Mouse (Mus musculus): ENCODE results near the gene Gimd1.
A peak's percentile ranks its signal among the peaks of the same experiment; 100 is the strongest.

The Gimd1 gene

DNA sequence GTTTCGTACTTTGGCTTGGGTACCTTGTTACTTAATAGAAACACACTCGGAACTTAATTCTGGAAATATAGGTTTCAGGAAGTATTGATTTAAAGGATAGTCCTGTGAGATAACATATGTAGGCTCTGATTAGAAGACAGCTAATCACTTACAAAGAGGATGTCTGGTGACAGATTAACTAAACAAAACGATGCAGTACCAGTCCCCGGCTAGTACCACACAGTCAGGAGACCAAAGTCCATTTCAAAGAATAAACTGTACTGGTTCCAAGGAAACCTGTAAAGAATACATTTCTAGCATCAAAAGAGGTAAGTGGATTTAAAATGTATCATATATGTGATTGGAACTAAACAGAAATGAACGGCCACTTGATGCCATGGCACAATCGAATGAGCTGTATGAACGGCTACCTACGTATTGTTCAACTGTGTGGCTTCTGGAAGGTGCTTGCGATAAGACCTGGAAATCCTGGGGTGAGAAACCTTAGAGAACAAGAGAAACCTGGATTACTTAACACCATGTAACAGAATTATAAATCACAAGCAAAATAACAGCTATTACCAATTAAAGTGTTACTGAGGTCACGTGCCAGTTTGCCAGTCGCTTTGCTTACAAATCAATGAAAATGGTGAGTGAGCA, at the start of gene Gimd1:
Gene Gimd1, plus strand, starts transcription at position 220 of the 639 bp plus-strand sequence.
- no peak for DNase-seq

DNA sequence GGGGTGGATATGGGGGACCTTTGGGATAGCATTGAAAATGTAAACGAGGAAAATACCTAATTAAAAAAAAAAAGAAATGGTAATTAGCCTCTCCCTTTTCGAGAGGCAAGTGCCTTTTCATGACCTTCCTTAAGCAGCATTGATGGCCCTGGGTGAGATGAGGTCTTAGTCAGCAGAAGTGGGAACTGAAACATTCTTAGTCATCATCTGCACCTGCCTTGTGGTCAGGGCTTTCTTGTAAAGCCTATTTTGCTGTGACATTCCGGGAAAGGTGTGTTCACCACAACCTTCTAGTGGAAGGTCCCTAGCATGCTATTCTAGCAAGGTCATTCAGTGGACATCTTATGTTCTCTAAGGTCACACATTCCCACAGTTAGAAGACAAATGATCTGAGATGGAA, 48.4 kb upstream of the Gimd1 start:
- DNase-seq: no peak

GRCm38 (mm10) chr3:132582339-132582738, 47.3 kb upstream of the Gimd1 start:
- DNase-seq: no peak

DNA sequence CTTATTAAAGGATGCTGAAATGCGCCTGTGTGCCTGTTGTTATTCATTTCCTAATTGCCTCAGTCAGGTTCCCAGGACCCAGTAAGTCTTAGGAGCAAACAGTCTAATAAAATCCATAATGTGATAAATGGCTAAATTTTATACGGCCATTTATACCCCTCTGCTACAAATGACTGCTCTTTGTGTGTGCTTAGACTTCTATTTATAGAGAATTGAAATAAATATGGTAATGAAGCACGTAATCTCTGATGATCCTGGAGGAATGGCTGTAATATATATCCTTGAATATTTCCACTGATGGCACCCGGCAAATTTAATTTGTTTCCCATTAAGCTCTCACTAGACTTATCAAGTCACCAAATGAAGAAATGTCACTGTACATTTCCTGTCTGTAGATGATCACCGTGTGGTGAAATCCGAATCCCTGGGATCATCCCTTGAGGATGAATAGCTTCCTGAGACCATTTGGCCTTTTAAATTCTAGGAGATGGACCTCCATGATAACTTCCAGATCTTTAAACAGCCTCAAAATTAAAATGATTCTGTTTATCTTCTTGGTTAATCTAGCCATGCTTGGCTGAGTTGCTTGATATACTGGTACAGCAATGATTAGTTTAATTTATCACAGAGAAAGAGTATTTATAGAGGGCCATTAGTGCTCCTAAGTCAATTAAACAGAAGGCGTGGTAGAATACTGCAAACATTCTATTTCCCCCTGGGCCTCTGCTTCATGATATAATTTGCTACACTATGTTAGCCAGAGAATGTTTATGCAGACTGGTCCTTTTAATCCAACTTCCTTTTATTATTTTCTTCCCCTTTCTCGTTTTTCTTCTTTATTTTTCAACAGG, 44.3 kb upstream of the Gimd1 start:
- no peak for DNase-seq

DNA sequence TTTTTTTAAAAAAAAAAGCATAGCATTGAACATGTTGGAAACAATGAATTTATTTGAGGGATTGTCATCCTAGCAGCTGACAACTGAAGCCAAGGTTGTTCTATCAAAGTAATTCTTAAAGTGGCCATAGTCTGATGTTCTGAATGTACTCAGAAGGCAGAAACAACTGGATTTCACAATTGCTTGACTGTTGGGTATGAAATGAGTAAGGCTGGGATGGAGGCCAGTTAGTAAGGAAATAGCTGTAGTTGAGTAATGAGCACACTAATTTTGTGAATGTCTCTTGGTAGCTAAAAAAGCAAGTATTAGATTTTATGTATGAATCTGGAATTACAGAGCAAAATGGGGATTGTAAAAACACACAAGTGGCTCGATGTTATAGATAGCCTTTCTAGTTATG, 41.5 kb upstream of the Gimd1 start:
- DNase-seq: no peak

DNA sequence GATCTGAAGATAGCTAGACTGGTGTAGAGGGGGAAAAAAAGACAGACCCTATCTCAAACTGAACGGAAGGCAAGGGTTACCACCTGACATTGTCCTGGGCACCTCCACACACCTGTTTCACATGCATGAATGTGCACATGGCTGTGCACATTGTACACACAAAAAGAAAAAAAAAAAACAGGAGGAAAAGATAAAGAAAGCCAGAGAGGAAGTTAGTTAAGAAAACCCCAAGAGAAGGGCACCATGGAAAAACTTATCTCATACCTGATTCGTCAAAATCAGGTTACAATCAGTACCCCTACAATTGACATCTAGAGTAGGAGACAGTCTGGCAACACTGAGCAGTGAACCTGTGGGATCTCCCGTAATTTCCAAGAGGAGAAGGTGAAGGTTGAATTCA, 39.6 kb upstream of the Gimd1 start:
- DNase-seq: no peak

DNA sequence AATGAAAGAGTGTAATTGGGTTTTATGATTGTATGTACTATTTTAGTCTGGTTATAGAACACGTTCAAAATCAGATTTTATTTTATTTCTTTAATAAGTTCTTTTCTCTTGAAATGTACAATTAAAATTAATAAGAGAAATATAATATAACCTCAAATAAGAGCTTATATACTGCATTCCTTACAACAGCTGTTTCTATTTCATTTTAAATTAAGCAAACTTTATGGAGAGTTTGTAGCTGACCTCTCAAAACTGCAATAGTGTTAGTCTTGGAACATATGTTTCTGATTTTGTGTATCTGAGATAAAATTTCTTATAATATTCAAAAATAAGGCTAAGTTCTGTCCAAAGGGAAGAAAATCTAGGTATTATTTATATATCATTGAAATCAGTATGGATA, 39.0 kb upstream of the Gimd1 start:
- no peak for DNase-seq

DNA sequence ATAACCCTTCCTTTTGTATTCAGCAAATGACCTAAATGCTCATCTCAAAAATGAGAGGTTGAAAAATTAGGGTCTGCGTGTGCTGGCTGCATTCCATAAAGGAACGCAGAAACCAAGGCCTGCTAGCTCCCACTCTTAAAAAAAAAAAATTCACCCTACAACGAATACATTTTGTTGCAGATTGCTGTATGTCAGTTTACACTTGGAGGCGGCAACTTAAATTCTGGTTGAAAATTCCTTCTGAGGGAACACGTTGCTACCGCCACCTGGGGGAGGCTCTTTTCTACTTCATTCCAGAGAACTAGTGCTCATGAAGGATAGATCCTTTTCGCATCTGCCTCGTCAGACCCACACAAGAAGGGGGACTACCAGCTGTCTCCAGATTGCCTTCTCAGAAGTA, 879 bp upstream of the Gimd1 start:
- no peak for DNase-seq

GRCm38 (mm10) chr3:132633261-132633660, 3.6 kb downstream of the Gimd1 start:
- DNase-seq: no peak

DNA sequence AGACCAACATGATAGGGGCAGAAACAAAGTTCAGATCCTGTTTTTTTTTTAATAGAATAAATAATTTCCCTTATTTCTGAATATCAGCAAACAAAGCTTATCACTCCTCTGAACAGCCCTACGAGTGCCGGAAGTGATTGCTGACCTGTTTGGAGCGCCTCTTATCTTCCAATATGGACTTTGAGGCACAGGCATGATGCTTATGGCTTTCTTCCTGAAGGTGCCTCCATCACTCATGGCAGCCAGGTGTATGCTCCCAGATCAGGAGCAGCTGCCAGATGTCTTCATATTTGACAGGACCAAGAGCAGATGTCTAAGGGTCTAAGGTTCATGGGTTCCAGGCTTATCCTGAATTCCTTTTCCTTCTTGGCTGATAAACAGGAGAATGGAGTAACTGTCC, 7.5 kb downstream of the Gimd1 start:
- no peak for DNase-seq

DNA sequence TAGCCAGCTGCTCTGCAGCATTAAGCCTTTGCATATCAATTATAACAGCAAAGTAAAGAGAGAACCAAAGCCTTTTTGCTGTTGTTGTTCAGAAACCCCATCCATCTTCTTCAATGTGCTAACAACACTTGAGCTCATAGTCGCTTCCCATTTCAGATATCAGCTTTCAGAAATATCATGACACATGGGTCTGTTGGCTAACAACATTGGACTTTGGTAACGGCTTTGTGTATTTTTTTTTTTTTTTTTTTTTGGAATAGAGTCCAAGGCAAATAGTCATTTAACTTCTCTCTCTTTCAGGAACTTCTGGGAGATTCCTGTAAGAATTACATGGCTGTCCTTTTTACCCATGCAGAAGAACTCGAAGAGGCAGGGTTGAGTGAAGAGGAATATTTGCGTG, 14.5 kb downstream of the Gimd1 start:
- no peak for DNase-seq

DNA sequence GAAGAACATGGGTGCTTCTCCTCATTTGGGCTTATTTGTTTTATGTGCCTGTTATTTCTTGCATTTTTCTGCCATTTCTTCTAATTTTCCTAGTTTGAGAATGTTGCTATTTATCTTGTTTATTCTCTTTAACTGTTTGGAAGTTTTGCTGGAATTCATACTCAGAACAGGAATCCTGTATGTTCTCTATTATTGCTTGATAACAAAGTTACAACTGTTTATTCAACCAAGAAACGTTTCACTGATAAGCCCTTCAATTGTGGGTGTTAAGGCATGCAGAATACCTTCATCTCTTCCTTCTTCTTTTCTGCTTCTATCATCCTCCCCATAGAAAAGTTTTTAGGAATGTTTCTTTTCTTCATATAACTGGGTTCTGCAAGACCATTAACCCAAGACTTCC, 17.2 kb downstream of the Gimd1 start:
- no peak for DNase-seq

GRCm38 (mm10) chr3:132649368-132649767, 19.7 kb downstream of the Gimd1 start:
- DNase-seq: no peak

DNA sequence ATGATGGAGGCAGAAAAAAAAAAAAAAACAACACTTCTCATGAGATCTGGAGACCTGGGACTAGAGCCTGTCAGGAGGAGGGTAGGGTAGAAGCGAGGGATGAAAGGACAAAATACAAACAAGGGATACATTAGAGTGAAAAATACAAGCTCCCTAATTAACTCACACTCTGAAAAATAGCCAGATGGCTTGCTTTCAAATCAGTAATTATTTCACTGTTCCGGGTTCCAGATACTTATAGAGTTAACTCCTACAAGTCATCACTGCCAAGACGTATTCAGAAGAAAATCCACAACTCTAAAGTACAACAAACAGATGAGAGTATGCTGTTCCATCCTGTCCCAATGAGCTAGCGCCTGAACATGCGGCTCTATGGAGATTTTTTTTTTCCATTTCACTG, 20.6 kb downstream of the Gimd1 start:
- DNase-seq: no peak

DNA sequence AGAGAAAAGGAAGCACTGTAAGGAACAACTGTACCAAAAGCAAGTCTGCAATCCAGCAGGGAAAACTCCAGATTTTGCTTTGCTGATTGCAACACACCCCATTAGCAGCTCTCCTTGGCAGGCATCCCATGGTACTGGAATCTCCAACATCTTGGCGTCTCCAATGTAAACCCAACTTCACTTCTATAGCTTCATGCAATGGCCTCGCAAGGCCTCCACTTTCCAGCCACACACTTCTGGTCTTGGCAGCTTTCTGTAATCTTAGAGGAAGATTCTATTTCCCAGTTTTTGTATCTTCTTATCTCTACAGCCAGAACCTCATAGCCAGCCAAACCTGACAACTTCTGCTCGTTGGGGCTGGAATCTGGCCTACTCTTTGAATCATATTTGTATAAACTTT, 22.2 kb downstream of the Gimd1 start:
- DNase-seq: no peak

DNA sequence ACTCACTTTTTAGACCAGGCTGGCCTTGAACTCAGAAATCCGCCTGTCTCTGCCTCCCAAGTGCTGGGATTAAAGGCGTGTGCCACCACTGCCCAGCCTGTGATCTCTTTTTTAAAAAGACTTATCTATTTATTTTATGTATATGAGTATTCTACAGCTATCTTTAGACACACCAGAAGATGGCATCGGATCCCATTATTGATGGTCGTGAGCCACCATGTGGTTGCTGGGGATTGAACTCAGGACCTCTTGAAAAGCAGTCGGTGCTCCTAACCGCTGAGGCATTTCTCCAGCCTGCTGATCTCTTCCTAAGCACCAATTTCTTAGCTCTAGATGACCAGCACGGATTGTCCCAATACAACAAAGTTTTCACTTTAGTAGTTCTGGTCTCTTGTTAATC, 24.3 kb downstream of the Gimd1 start:
- no peak for DNase-seq

DNA sequence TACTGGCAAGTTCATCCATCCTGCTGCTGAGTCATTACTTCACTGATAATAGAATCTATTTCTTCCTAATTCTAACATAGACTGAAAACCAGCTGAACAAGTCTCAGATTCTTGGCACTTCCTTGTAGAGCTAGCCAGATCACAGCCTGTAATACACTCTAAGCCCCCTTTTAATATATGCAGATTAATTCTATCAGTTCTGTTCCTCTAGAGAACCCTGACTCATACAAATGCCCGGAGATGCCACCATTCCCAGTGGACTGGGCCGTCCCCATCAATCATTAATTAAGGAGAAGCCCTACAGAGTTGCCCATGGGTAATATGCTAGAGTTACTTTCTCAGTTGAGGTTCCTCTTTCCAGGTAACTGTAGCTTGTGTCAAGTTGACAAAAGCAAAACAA, 26.3 kb downstream of the Gimd1 start:
- DNase-seq: no peak

DNA sequence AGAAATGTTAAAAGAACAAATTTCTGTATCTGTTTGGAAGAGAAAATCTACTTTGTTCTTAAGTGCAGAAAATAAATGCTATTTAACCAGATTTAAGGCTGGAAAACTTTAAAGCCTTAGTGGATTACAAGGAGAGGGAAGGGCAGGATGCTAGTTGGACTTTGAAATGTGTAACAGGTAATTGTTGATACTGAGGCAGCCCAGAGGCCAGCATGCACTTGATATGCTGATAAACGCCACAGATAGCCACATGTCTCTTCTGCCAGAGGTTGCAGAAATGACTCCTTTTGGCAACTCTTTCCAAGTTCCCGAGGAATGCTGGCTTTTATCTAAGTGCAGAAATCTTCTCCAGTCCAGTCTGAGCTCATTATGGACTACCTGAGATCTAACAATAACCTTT, 47.9 kb downstream of the Gimd1 start:
- DNase-seq: no peak

DNA sequence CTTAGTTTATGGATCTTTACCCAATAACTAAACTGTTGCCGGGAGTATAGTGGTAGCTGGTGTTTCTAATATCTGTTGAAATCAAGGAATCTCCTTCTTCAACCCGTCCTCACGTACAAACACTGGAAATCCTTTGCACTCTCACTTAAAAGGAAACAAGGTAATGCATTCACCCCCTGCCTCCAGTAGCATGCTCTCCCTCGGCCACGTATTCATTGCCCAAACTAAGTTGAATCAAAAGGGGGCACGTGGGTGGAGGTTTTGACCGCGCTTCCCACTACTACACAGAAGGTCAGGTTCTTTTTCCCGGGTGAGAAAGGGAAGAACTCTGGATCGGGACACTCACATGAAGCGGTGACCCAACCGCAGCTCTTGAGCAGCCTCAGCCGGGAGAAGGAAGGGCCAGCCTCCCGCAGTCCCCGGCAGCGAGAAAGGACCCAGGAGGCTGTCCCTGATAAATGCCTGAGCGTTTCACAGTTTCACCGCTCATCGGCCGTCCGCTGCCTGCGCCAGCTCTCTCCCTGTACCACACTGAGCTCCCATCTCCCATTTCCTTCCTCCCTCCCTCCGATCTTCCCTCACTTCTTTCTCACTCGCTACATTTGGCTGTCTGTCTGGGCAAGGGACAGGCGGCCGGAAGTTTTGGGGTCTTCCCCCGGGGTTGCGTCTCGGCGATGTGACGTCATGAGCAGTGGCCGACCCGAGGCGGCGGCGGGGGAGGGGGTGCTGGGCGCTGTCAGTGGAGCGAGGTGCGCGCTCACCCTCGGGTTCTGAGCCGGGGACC, 54.0 kb downstream of the Gimd1 start, which contains the start of gene Tbck:
Gene Tbck, plus strand, starts transcription at position 698 of the 784 bp plus-strand sequence.
- DNase-seq: peak; percentile 95

DNA sequence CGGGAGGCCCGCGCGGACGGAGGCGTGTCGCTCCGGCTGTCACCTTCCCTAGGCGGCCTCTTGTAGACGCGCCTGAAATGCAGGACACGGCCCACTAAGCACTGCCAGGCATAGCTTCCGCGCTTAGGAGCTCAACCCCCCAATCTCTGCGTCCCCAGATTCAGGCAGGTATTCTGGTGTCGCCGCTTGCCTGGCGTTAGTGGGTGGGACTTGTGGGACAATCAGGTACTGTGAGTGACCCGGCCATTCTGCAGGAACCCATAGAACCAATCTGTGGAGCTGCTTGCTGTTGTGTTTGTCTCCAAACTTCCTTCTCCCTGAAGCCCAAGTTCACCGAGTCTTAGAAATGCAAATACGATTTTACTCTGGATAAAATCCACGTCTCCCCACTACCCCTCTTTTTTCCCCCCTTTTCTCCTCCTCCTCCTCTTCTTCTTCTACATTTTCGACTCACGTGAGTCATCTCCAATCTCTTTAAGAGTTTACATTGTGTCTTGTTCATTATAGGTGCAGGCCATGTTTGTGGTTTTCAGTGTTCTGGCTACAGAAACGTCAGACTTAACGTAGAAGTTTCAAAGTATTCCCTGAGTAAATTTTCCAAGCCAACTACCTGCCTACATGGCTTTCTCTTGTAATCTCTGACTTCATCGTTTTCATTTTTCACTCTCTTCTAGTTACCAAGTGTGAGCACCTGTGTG, 54.8 kb downstream of the Gimd1 start, which contains the start of gene Aimp1:
Gene Aimp1, minus strand, starts transcription at position 140 of the 698 bp plus-strand sequence.
- DNase-seq: no peak

Measured in cerebellum, adult 8-10 months (tissue).